Mouse (Mus musculus): ENCODE measurements around the gene AC140267.1. TPM values are rescaled to one million over a fixed set of nuclear protein-coding genes. Genes with fewer than 3 reads are reported as not detected.

The AC140267.1 gene
- not detected in 2 replicates for polyA plus RNA-seq (2015; fragmentation: Nextera tagmentation; extraction: Ambion mirVana)

DNA sequence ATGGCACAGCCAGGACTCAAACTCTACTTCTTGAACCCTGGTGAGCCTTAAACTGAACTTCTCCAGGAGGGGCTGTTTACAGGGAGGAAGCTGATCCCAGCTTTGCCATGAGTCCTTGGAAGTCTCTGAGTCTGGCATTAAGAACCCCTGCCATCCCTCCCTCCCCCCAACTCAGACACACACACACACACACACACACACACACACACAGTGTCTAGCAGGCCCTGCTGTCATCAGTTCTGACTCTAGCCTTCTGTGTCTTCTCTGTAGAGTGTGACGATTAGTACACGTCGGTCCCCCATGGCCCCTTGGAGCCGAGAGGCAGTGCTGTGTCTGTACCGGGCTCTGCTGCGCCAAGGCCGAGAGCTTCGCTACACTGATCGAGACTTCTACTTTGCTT, at the start of gene AC140267.1:
AC140267.1 (plus strand) TSS at position 301 of the 400 bp plus-strand sequence.
- no peaks in the 10 kb centered on the region for H3K27me3 ChIP-seq (replicated peaks)
- H3K4me3 ChIP-seq: peak within 1 kb of the TSS; percentile 98
- ATAC-seq (ENCODE audit: extremely low read depth, insufficient number of reproducible peaks, low FRiP score, low TSS enrichment): no peak
- peak within 1 kb of the TSS; percentile 95 for H3K9ac ChIP-seq
- peak within 1 kb of the TSS; percentile 91 for H3K4me2 ChIP-seq
- H3K36me3 ChIP-seq: peaks cover 44% of the 10 kb centered on the region
- peaks cover 21% of the 10 kb centered on the region for H3K4me1 ChIP-seq
- 83% methylated on average over 9 of the region's 9 CpGs for WGBS
- no peaks in the 10 kb centered on the region for H3K9me3 ChIP-seq
- H3K27ac ChIP-seq (replicated peaks): peak within 1 kb of the TSS; percentile 87

DNA sequence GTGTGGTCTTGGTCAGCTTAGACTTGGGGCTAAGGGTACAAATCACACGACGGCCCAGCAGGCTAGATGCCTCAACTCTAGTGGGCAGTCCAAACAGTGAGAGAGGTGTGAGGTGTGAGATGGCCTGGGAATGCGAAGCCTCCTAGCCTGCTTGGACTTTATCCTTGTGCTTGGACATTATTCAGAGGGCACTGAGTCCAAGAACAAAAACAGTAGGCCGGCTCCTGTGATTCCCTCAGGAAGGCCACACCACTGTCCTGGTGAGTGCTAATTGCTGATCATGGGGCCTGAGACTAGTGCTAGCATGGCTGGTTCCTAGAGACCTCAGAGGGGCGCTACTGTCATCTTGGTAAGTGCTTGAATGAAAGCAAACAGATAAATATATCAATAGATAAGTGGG, 46.7 kb upstream of the AC140267.1 start:
- Histone ChIP-seq H3K27ac (replicated peaks) (no peak overlapping the region), H3K9me3 (no peaks in the 10 kb centered on the region), H3K36me3 (no peaks in the 10 kb centered on the region), H3K9ac (no peak overlapping the region), H3K27me3 (replicated peaks) (no peaks in the 10 kb centered on the region), H3K4me3 (no peak overlapping the region), H3K4me2 (no peak overlapping the region), H3K4me1 (peaks cover 10% of the 10 kb centered on the region)
- ATAC-seq (ENCODE audit: extremely low read depth, insufficient number of reproducible peaks, low FRiP score, low TSS enrichment): no peak
- 61% methylated on average over 5 of the region's 5 CpGs for WGBS

DNA sequence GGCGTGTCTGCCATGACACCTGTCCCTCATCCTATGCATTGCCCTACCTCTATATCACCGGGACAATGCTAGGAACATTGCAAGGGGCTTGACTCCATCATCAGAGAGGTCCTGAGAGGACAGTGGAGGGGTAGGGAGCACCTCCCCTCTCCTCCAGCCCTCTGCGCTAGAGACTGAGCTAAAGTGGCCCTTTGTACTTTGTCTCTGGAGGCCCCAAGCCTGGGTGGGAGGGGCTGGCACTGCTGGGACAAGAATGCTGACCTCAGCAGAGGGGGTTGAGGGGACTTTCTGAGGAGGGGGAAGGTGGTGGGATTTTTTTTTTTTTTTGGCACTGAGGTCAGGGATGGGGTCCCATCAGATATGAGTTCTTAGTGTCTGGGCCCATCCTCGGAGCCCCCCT, 45.6 kb upstream of the AC140267.1 start:
- Histone ChIP-seq H3K36me3 (no peaks in the 10 kb centered on the region), H3K4me1 (peaks cover 10% of the 10 kb centered on the region), H3K27ac (replicated peaks) (no peak overlapping the region), H3K9me3 (no peaks in the 10 kb centered on the region), H3K27me3 (replicated peaks) (no peaks in the 10 kb centered on the region), H3K4me3 (no peak overlapping the region), H3K9ac (no peak overlapping the region), H3K4me2 (no peak overlapping the region)
- ATAC-seq (ENCODE audit: extremely low read depth, insufficient number of reproducible peaks, low FRiP score, low TSS enrichment): no peak
- WGBS: 70% methylated on average over 4 of the region's 4 CpGs

DNA sequence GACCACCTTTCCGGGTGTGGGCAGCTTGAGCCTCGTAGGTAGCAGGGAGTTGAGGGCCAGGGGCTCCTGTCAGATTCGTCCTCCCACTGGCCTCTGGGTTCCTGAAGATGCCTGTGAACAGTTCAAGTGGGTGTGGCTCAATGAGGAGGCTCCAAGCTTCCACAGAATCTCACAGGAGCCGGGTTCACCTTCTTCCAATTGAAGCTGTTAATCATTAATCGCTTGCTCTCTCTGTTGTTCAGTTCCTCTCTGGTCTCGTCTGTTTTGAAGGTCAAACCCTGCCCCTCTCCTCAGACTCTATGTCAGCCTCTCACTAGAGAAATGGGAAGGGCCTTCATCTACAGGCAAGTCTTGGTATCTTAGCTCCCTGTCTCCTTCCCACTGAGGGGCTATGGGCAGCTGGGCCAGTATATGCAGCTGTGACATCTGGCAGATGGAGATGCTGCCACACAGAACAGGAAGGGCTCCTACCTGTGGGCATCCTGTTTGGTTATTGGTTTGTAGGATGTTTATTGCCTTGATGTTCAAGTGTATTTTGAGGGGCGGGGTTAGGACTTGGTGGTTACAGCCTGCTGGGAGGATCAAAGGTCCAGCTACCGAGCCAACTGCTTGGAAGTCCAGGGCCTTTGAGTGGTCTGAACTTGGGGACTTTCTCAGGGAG, 43.9 kb upstream of the AC140267.1 start:
- H3K27me3 ChIP-seq (replicated peaks): no peaks in the 10 kb centered on the region
- no peak overlapping the region for H3K9ac ChIP-seq
- no peak overlapping the region for H3K4me2 ChIP-seq
- no peak overlapping the region for H3K27ac ChIP-seq (replicated peaks)
- ATAC-seq (ENCODE audit: extremely low read depth, insufficient number of reproducible peaks, low FRiP score, low TSS enrichment): no peak
- no peaks in the 10 kb centered on the region for H3K36me3 ChIP-seq
- no peak overlapping the region for H3K4me3 ChIP-seq
- H3K9me3 ChIP-seq: no peaks in the 10 kb centered on the region
- peaks cover 10% of the 10 kb centered on the region for H3K4me1 ChIP-seq
- WGBS: 62% methylated on average over 8 of the region's 8 CpGs

DNA sequence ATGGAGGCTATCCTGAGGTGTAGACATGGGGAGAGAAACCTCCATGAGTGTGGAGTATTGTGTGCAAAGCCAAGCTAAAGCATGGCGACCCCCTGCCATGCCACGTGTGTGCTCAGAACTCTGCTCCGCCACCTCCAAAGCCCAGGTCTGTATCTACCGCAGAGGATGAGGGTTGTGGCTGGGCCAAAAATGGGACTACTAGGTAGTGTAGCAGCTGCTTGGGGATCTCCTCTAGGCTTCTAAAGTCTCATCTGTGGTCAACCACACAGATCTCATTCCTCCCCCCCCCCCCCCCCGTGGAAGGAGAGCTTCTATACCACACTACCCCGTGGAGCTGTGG, 43.4 kb upstream of the AC140267.1 start:
- Histone ChIP-seq H3K4me2 (no peak overlapping the region), H3K9me3 (no peaks in the 10 kb centered on the region), H3K4me1 (peaks cover 10% of the 10 kb centered on the region), H3K27me3 (replicated peaks) (no peaks in the 10 kb centered on the region), H3K36me3 (no peaks in the 10 kb centered on the region), H3K4me3 (no peak overlapping the region), H3K9ac (no peak overlapping the region), H3K27ac (replicated peaks) (no peak overlapping the region)
- WGBS: 77% methylated on average over 6 of the region's 6 CpGs
- ATAC-seq (ENCODE audit: extremely low read depth, insufficient number of reproducible peaks, low FRiP score, low TSS enrichment): no peak

DNA sequence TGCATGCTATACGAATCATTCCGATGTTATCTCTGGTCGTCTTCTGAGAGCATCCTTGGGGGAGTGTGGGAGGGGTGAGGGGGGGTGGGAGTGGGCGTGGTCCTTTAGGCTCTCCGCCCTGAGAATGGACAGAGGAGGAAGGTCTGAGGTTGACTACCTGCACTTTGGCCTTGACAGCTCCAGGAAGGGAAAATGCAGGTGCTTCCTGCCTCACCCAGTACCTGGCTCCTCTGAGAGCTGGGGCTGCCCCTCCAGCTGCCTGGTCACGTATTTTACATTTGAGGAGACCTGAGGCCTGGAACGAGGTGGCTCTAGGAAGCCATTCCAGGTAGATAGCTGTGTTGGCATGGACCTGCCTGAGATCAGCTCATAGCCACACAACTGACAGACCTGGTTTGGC, 42.8 kb upstream of the AC140267.1 start:
- no peak overlapping the region for H3K4me2 ChIP-seq
- ATAC-seq (ENCODE audit: extremely low read depth, insufficient number of reproducible peaks, low FRiP score, low TSS enrichment): no peak
- H3K27me3 ChIP-seq (replicated peaks): no peaks in the 10 kb centered on the region
- H3K36me3 ChIP-seq: no peaks in the 10 kb centered on the region
- H3K9ac ChIP-seq: no peak overlapping the region
- H3K9me3 ChIP-seq: peaks cover 2% of the 10 kb centered on the region
- H3K27ac ChIP-seq (replicated peaks): no peak overlapping the region
- H3K4me3 ChIP-seq: no peak overlapping the region
- WGBS: 61% methylated on average over 7 of the region's 7 CpGs
- H3K4me1 ChIP-seq: peaks cover 10% of the 10 kb centered on the region

DNA sequence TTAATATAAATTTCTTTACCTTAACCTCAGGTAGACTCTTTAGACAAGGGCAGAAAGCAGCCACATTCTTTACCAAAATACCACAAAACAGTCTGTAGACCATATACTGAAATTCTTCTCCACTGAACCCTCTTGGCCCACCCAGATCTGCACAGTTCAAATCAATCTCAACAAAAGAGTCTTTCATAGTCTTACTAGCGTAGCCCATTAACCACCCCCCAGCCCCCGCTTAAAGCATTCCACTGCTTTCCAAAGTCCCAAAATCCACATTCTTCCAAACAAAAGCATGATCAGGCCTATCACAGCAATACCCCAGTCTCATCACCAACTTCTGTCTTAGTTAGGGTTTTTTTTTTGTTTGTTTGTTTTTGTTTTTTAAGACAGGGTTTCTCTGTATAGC, 36.1 kb upstream of the AC140267.1 start:
- no peak overlapping the region for H3K9ac ChIP-seq
- 75% methylated on average over 2 of the region's 2 CpGs for WGBS
- H3K27me3 ChIP-seq (replicated peaks): no peaks in the 10 kb centered on the region
- no peak for ATAC-seq (ENCODE audit: extremely low read depth, insufficient number of reproducible peaks, low FRiP score, low TSS enrichment)
- H3K4me3 ChIP-seq: no peak overlapping the region
- H3K4me2 ChIP-seq: no peak overlapping the region
- peaks cover 8% of the 10 kb centered on the region for H3K9me3 ChIP-seq
- H3K4me1 ChIP-seq: no peaks in the 10 kb centered on the region
- H3K27ac ChIP-seq (replicated peaks): no peak overlapping the region
- no peaks in the 10 kb centered on the region for H3K36me3 ChIP-seq

DNA sequence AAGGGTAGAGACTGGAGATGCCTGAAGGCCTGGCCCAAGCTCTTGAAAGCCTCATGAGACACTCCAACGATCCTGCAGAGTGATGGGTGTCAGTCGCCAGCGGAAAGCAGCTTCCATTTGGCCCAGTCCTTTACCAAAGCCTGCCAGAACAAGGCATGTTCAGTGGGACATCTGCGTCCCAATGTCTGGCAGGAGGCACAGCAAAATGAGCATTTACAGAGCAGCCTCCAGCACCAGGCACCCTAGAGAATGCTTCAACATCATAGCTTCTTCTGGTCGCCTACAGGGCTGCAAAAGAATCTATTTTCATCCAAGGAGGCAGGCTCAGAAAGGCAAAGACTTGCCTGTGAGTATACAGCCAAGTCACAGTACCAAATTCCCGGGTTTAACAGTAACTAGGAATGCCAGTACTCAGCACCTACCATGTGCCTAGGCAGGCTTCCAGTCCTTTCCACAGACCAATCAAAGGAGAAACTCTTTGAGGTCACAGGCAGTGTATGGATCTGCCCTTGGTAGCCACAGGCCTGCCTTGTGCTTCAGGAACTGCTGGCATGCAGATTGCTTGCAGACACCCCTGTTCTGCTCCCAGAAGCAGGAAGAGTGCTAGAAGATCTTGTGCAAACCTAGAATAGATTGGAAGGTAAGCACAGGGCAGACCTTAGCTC, 33.4 kb upstream of the AC140267.1 start:
- ATAC-seq (ENCODE audit: extremely low read depth, insufficient number of reproducible peaks, low FRiP score, low TSS enrichment): no peak
- peaks cover 8% of the 10 kb centered on the region for H3K9me3 ChIP-seq
- H3K9ac ChIP-seq: no peak overlapping the region
- H3K36me3 ChIP-seq: no peaks in the 10 kb centered on the region
- no peak overlapping the region for H3K27ac ChIP-seq (replicated peaks)
- H3K4me2 ChIP-seq: no peak overlapping the region
- 0 out of 2 replicates have a peak, but pooled peaks cover 10% of the 10 kb centered on the region for H3K27me3 ChIP-seq (replicated peaks)
- no peak overlapping the region for H3K4me3 ChIP-seq
- WGBS: 70% methylated on average over 6 of the region's 6 CpGs
- H3K4me1 ChIP-seq: no peaks in the 10 kb centered on the region

DNA sequence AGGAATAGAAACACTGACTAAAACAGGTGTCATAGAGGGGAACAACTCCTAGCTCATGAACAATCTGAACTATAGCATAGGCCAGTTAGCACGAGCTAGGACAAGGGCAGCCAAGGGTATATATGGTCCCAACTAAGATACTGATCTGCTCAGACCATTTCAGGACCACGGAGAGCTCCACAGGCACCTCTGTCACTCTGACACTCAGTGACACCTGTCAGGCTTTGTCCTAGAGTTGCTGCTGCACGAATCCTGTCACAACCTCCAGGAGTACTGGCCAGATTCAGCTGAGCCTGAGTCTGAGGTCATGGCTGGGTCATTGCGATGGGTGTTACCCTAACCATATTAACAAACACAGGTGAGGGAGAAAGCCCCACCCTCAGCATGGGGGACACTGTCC, 32.2 kb upstream of the AC140267.1 start:
- Histone ChIP-seq H3K36me3 (no peaks in the 10 kb centered on the region), H3K27ac (replicated peaks) (no peak overlapping the region), H3K4me1 (no peaks in the 10 kb centered on the region), H3K4me3 (no peak overlapping the region), H3K27me3 (replicated peaks) (0 out of 2 replicates have a peak, but pooled peaks cover 13% of the 10 kb centered on the region), H3K4me2 (no peak overlapping the region), H3K9me3 (no peaks in the 10 kb centered on the region; the same call in 1 of the 2 replicates), H3K9ac (no peak overlapping the region)
- no peak for ATAC-seq (ENCODE audit: extremely low read depth, insufficient number of reproducible peaks, low FRiP score, low TSS enrichment)
- WGBS: 25% methylated on average over 4 of the region's 4 CpGs

DNA sequence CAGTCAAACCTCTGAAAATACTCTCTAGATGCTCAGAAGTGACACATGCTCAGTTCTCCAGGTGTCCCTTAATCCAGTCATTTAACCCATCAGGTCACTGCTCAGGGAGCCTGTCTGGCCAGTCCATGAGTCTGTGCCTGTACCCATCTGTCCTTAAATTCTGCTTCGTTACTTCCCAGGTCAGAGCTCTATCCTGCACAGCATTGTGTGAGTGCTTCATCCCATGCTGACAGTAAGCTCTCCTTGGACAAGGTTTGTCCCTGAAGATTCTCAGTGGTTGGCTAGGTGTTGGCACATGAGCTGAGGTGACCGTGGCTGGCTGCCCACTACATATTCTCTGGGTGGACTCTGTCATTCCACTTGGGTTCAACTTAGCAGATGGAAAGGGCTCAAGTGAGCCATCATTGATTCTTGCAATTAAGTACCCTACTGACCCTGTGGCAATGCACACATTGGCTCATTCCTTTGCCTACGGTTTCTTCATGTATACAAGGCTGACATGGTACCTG, 29.5 kb upstream of the AC140267.1 start:
- Histone ChIP-seq H3K4me3 (no peak overlapping the region), H3K4me1 (no peaks in the 10 kb centered on the region), H3K4me2 (no peak overlapping the region), H3K27me3 (replicated peaks) (0 out of 2 replicates have a peak, but pooled peaks cover 17% of the 10 kb centered on the region), H3K9me3 (no peaks in the 10 kb centered on the region), H3K27ac (replicated peaks) (no peak overlapping the region), H3K36me3 (no peaks in the 10 kb centered on the region), H3K9ac (no peak overlapping the region)
- WGBS: 70% methylated on average over 3 of the region's 3 CpGs
- no peak for ATAC-seq (ENCODE audit: extremely low read depth, insufficient number of reproducible peaks, low FRiP score, low TSS enrichment)

DNA sequence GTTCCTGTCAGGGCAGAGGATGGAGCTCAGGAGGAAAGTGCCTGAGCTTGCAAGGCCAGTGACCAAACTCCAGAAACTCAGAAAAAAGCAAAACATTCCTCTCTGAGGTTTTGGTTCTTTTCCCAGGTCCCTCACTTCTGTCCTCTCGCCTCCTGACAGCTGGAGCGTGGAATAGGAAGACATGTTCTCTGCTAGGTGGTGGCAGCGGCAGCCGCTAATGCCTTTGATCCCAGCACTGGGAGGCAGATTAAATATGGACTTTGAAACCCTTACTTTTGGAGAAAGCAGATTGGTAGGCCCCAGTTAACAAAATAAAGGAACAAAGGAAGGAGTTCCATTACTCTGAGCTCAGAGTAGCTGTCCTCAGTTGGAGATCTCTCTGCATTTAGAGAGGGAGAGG, 27.2 kb upstream of the AC140267.1 start:
- Histone ChIP-seq H3K9me3 (no peaks in the 10 kb centered on the region), H3K27me3 (replicated peaks) (0 out of 2 replicates have a peak, but pooled peaks cover 20% of the 10 kb centered on the region), H3K9ac (no peak overlapping the region), H3K27ac (replicated peaks) (no peak overlapping the region), H3K4me3 (no peak overlapping the region), H3K4me1 (no peaks in the 10 kb centered on the region), H3K4me2 (no peak overlapping the region), H3K36me3 (peaks cover 8% of the 10 kb centered on the region; the same call in 1 of the 2 replicates)
- ATAC-seq (ENCODE audit: extremely low read depth, insufficient number of reproducible peaks, low FRiP score, low TSS enrichment): no peak
- 35% methylated on average over 4 of the region's 4 CpGs for WGBS

DNA sequence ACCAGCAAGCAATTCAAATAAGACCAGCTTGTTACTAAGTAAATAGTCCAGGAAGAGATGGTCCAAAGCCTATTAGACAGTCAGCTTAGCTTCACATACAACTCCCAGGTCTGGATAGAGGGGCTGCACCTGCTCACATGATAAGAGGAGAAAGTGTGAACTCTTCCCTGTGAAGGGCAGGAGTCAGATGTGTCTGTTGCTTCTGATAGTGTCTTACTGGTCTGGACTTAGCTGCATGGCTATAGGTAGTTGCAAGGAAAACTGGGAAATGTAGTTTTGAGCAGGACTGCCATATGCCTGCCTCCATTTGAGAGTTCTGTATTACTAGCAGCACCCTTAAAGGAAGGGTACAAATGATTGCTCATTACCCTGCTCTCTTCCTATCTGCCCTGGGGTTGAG, 21.9 kb upstream of the AC140267.1 start:
- Histone ChIP-seq H3K4me3 (no peak overlapping the region), H3K4me1 (no peaks in the 10 kb centered on the region), H3K4me2 (no peak overlapping the region), H3K9me3 (no peaks in the 10 kb centered on the region), H3K27ac (replicated peaks) (no peak overlapping the region), H3K36me3 (peaks cover 8% of the 10 kb centered on the region; the same call in 1 of the 2 replicates), H3K9ac (no peak overlapping the region), H3K27me3 (replicated peaks) (0 out of 2 replicates have a peak, but pooled peaks cover 4% of the 10 kb centered on the region)
- ATAC-seq (ENCODE audit: extremely low read depth, insufficient number of reproducible peaks, low FRiP score, low TSS enrichment): no peak
